Comparison of ENCODE assay signal across 8 mouse cellular contexts in the genomic region with DNA sequence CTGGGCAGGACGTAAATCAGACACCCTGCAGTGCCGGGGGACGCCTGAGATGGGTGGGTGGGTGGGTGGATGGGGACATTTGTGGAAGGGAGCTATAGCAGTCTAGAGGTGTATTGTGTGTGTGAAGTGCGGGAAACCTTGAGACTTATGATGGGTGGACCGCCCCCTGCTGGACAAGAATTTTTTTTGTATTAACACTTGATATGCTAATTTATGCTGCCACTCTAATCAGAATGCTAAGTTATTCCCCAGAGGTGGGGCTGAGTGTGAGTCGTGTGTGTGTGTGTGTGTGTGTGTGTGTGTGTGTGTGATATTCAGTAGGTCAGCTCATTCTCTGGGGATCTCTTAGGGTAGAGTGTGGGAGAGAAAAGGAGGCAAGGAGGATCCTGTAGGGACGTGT. TPM values are rescaled to one million over a fixed set of nuclear protein-coding genes. Genes with fewer than 3 reads are reported as not detected.
DNase-seq lines count a peak whose midpoint lies in the region; ATAC-seq lines count a peak whose summit lies in the region.

No protein-coding gene starts in this region.

- peak overlapping the region; percentile 97 for H3K4me2 ChIP-seq in forebrain, embryonic 15.5 days (replicated peaks)

- peaks cover 67% of the 10 kb centered on the region for H3K4me1 ChIP-seq in forebrain, embryonic 15.5 days

- no peaks in the 10 kb centered on the region for H3K27me3 ChIP-seq in forebrain, embryonic 15.5 days

- H3K9me3 ChIP-seq in forebrain, embryonic 15.5 days = no peaks in the 10 kb centered on the region

- WGBS in forebrain, embryonic 15.5 days = 13% methylated on average over 7 of the region's 7 CpGs

- H3K36me3 ChIP-seq in forebrain, embryonic 15.5 days = peaks cover 12% of the 10 kb centered on the region

- DNase-seq in right cerebral cortex, adult 18-20 months = peak; percentile 57
- DNase-seq in right cerebral cortex, postnatal 14 days = no peak
- DNase-seq in c-Kit-positive CD71-positive TER-119-negative erythroid progenitor cells, embryonic 14.5 days (ENCODE audit: low read depth) = peak; percentile 72
- peak; percentile 77 for DNase-seq in lung, postnatal 36 days
- DNase-seq in urinary bladder, adult 18-20 months (ENCODE audit: low spot score in 2 of 2) = no peak
- DNase-seq in urinary bladder, postnatal 4 days (ENCODE audit: low spot score in 2 of 2) = no peak
- DNase-seq in heart, postnatal 14 days = no peak

- H3K9ac ChIP-seq in forebrain, embryonic 15.5 days (replicated peaks) = peak overlapping the region; percentile 86

- ATAC-seq in forebrain, embryonic 15.5 days (replicated peaks) = no peak

- peak overlapping the region; percentile 89 for H3K27ac ChIP-seq in forebrain, embryonic 15.5 days (replicated peaks)

- intact Hi-C loops in heart, postnatal 14 days (cut with DNase I) = loop anchor here (5.0 kb wide), 1 partner anchor 216 kb away; no protein-coding TSS in a partner anchor

- H3K4me3 ChIP-seq in forebrain, embryonic 15.5 days = peak overlapping the region; percentile 74

RNA-seq across cellular contexts. Expression of gene Dpf1, which starts 2.9 kb away (rescaled TPM):
- polyA plus RNA-seq in forebrain, embryonic 15.5 days (2015; fragmentation: Nextera tagmentation; extraction: Ambion mirVana) = 240 and 243 TPM in 2 replicates
- 1 to 10 TPM in 1 of 2 experiments, under 1 TPM in 1; 0.19 to 1.2 TPM for total RNA-seq in heart, postnatal 14 days (2021)

RNA-seq across cellular contexts. Expression of gene Ppp1r14a, which starts 17.5 kb away (rescaled TPM):
- 6.5 and 8.7 TPM in 2 replicates for polyA plus RNA-seq in forebrain, embryonic 15.5 days (2015; fragmentation: Nextera tagmentation; extraction: Ambion mirVana)
- 10 to 100 TPM; 13.2 to 15.4 TPM for total RNA-seq in heart, postnatal 14 days (2021)

RNA-seq across cellular contexts. Expression of gene Spint2, which starts 24.9 kb away (rescaled TPM):
- polyA plus RNA-seq in forebrain, embryonic 15.5 days (2015; fragmentation: Nextera tagmentation; extraction: Ambion mirVana) = 43.8 and 48.8 TPM in 2 replicates
- total RNA-seq in heart, postnatal 14 days (2021) = 10 to 100 TPM; 39.2 to 42.9 TPM

RNA-seq across cellular contexts. Expression of gene 2200002D01Rik, which starts 58.4 kb away (rescaled TPM):
- 0.95 TPM in 1 of 2 replicates, not detected in the other for polyA plus RNA-seq in forebrain, embryonic 15.5 days (2015; fragmentation: Nextera tagmentation; extraction: Ambion mirVana)
- total RNA-seq in heart, postnatal 14 days (2021) = 1 to 10 TPM; 2.0 to 2.2 TPM

Comparison
In these comparisons a context has a peak if more than half of its experiments do, and no peak if none do; other contexts are left out.
1. DNase-seq: peak in right cerebral cortex, adult 18-20 months (single experiment), c-Kit-positive CD71-positive TER-119-negative erythroid progenitor cells, embryonic 14.5 days (single experiment) and lung, postnatal 36 days (single experiment); none in right cerebral cortex, postnatal 14 days (single experiment), urinary bladder, adult 18-20 months (0 of 2), urinary bladder, postnatal 4 days (0 of 2) and heart, postnatal 14 days (0 of 2).